Mouse (Mus musculus) cortical plate, adult 2 months (tissue): ENCODE results near the gene 4930572O03Rik.
"Not testable (repeated sequence)": the region's sequence is repeated elsewhere in the genome, so short reads cannot be mapped to it uniquely, and the experiment has no call there.

ENCODE experiments used
- CTCF ChIP-seq: fragments of 200-500 bp; IDR thresholded peaks from 2 replicates; pipeline ENCODE4 v1.5.1; 2011; ENCODE audit warnings: mild to moderate bottlenecking, control low read depth, low read length; ENCODE audit not compliant: insufficient read depth; ENCODE audit errors: extremely low read depth
- POLR2A ChIP-seq: fragments of 200-500 bp; IDR thresholded peaks from 2 replicates; pipeline ENCODE4 v1.6.1; 2011; ENCODE audit warnings: mild to moderate bottlenecking, low read length, control low read depth; ENCODE audit not compliant: insufficient read depth; ENCODE audit errors: extremely low read depth

DNA sequence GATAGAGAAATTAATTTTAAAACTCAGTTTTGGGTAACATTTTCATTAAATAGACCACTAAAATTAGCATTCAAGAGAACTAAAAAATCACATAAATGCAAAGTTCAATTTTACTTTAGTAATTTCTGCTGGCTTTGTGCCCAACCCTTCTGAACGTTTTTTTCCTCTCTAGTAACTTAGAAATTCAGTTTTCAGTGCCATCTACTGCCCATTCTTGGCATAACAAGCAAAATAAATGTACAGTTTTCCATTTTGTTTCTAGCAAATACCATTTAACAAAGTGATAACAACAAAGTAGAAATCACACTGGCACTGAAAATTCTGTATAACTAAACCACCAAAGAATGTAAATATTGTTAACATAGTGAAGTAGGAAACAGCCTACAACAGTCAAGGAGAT is 46.2 kb downstream of the 4930572O03Rik start:
- TF ChIP-seq CTCF, POLR2A: not testable (repeated sequence)
